Mouse (Mus musculus) heart, adult 2 months (tissue): Measurements from ENCODE around the gene Myh14. TPM values are rescaled to one million over a fixed set of nuclear protein-coding genes. Genes with fewer than 3 reads are reported as not detected.

Experiments used
- DNase-seq, 2 experiments: peaks; one replicate each; pipeline ENCODE4 v3.0.0; 2021
- H3K27ac ChIP-seq: fragments of 200-600 bp; 2 replicates; pipeline ENCODE4 v1.8.1; 2022
- H3K27me3 ChIP-seq: fragments of 200-500 bp; 2 replicates; pipeline ENCODE4 v1.6.1; 2012; ENCODE audit warnings: mild to moderate bottlenecking, low read length, inconsistent platforms, mixed read lengths; ENCODE audit not compliant: control insufficient read depth, insufficient read depth
- H3K36me3 ChIP-seq: fragments of 200-500 bp; 2 replicates; pipeline ENCODE4 v1.6.1; 2012; ENCODE audit warnings: low read length, inconsistent platforms; ENCODE audit not compliant: control insufficient read depth, insufficient read depth
- H3K4me1 ChIP-seq: fragments of 200-500 bp; 2 replicates; pipeline ENCODE4 v1.6.1; 2011; ENCODE audit warnings: low read length; ENCODE audit not compliant: control insufficient read depth, insufficient read depth
- H3K4me3 ChIP-seq: fragments of 200-600 bp; 2 replicates; pipeline ENCODE4 v1.8.1; 2022
- H3K79me2 ChIP-seq: fragments of 200-500 bp; replicated peaks from 2 replicates; pipeline ENCODE4 v1.6.1; 2012; ENCODE audit warnings: mild to moderate bottlenecking, inconsistent platforms, low read length, moderate library complexity, mixed read lengths; ENCODE audit not compliant: control insufficient read depth, insufficient read depth
- H3K9ac ChIP-seq: fragments of 200-500 bp; 2 replicates; pipeline ENCODE4 v1.6.1; 2012; ENCODE audit warnings: low read depth, mild to moderate bottlenecking, control low read depth, inconsistent platforms, low read length, mixed read lengths
- CTCF ChIP-seq: fragments of 200-600 bp; IDR thresholded peaks from 2 replicates; pipeline ENCODE4 v1.8.1; 2022; ENCODE audit warnings: antibody characterized with exemption, mild to moderate bottlenecking, moderate library complexity
- EP300 ChIP-seq: fragments of 200-500 bp; IDR thresholded peaks from 2 replicates; pipeline ENCODE4 v1.6.1; 2011; ENCODE audit warnings: low read depth, low read length, control low read depth; ENCODE audit not compliant: insufficient read depth
- POLR2A ChIP-seq: fragments of 200-500 bp; IDR thresholded peaks from 2 replicates; pipeline ENCODE4 v1.6.1; 2011; ENCODE audit warnings: mild to moderate bottlenecking, low read depth, low read length, control low read depth; ENCODE audit not compliant: insufficient read depth
- WGBS: fragments of 180-500 bp; shearing (Covaris S2); methylation state at CpG from one replicate; pipeline ENCODE4 v1.1.7; 2018; 5-methylcytosine and 5-hydroxymethylcytosine counted together
- intact Hi-C: fragments of 180-260 bp; cut with DNase I; formaldehyde crosslinking; loops from one replicate; pipeline ENCODE4 v1.15.1; 2025
- polyA plus RNA-seq: library from polyadenylated mRNA; depleted of rRNA; stranded (reverse); fragments of >200 nt; gene quantifications from 2 replicates; pipeline ENCODE4 v1.2.3, GENCODE M21; 2012
- total RNA-seq, 2 experiments: library from RNA; stranded (reverse); gene quantifications; 2 replicates each; pipeline ENCODE4 v1.2.3; 2021

Gene Myh14
- total and polyA plus RNA-seq, 3 experiments = 23.1 to 96.6 (median 79.4) TPM

GRCm38 (mm10) chr7:44705086-44705485 lies 34.4 kb upstream of the Myh14 start:
- Histone ChIP-seq H3K4me1 (no peaks in the 10 kb centered on the region), H3K27ac (no peak overlapping the region), H3K36me3 (no peaks in the 10 kb centered on the region), H3K27me3 (no peaks in the 10 kb centered on the region), H3K4me3 (no peak overlapping the region), H3K79me2 (no peaks in the 10 kb centered on the region), H3K9ac (no peak overlapping the region)
- intact Hi-C loops = no loop called here
- 81% methylated on average over 4 of the region's 4 CpGs for WGBS
- DNase-seq = no peak
- TF ChIP-seq CTCF = no peak

DNA sequence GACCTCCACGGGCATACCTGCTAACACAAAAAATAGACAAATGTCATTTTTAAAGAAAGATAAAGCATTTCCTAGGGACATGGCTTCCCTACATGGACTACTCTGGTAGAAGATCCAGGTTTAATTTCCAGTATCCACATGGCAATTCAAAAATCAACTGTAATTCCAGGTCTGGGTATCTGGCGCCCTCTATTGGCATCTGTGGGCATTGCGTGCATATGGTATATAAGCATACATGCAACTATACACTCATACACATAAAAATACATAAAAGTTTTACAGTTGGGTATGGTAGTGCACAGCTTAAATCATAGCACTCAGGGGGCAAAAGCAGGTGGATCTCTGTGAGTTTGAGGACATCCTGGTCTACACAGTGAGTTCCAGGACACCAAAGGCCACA lies 33.7 kb upstream of the Myh14 start:
- WGBS = 55% methylated on average over 3 of the region's 3 CpGs
- intact Hi-C loops = loop anchor here (5.0 kb wide), 2 partner anchors 37 to 57 kb away; no protein-coding TSS in a partner anchor
- Histone ChIP-seq H3K36me3 (no peaks in the 10 kb centered on the region), H3K27ac (no peak overlapping the region), H3K9ac (no peak overlapping the region), H3K4me1 (no peaks in the 10 kb centered on the region), H3K27me3 (no peaks in the 10 kb centered on the region), H3K79me2 (no peaks in the 10 kb centered on the region), H3K4me3 (no peak overlapping the region)
- DNase-seq = peak in 1 of 2 experiments; percentile 53
- TF ChIP-seq EP300 (no peak), CTCF (peak; percentile 82), POLR2A (no peak)

GRCm38 (mm10) chr7:44702985-44703384 lies 32.3 kb upstream of the Myh14 start:
- intact Hi-C loops = loop anchor here (5.0 kb wide), 2 partner anchors 36 to 56 kb away; no protein-coding TSS in a partner anchor
- no peak overlapping the region for H3K27ac ChIP-seq
- no peaks in the 10 kb centered on the region for H3K4me1 ChIP-seq
- TF ChIP-seq POLR2A (no peak), EP300 (no peak), CTCF (no peak)
- H3K4me3 ChIP-seq = no peak overlapping the region
- H3K36me3 ChIP-seq = no peaks in the 10 kb centered on the region
- no peaks in the 10 kb centered on the region for H3K27me3 ChIP-seq
- WGBS = 65% methylated on average over 8 of the region's 8 CpGs
- H3K9ac ChIP-seq = no peak overlapping the region
- no peak for DNase-seq
- no peaks in the 10 kb centered on the region for H3K79me2 ChIP-seq

GRCm38 (mm10) chr7:44701921-44702320 lies 31.3 kb upstream of the Myh14 start:
- DNase-seq = peak in 1 of 2 experiments; percentile 30
- H3K9ac ChIP-seq = no peak overlapping the region
- H3K36me3 ChIP-seq = no peaks in the 10 kb centered on the region
- WGBS = 4% methylated on average over 6 of the region's 6 CpGs
- H3K27ac ChIP-seq = no peak overlapping the region
- H3K4me3 ChIP-seq = no peak overlapping the region
- no peaks in the 10 kb centered on the region for H3K4me1 ChIP-seq
- intact Hi-C loops = loop anchor here (5.0 kb wide), 2 partner anchors 35 to 55 kb away; no protein-coding TSS in a partner anchor
- no peaks in the 10 kb centered on the region for H3K27me3 ChIP-seq
- H3K79me2 ChIP-seq = no peaks in the 10 kb centered on the region
- no peak for TF ChIP-seq EP300
- no peak for TF ChIP-seq POLR2A
- peak; percentile 69 for TF ChIP-seq CTCF

- intact Hi-C loops = loop anchor here (10.0 kb wide), 1 partner anchor 1437 kb away; no protein-coding TSS in a partner anchor
- Histone ChIP-seq H3K36me3 (no peaks in the 10 kb centered on the region), H3K9ac (no peak overlapping the region), H3K4me1 (0 out of 2 replicates have a peak, but pooled peaks cover 1% of the 10 kb centered on the region), H3K27ac (no peak overlapping the region), H3K4me3 (no peak overlapping the region), H3K79me2 (no peaks in the 10 kb centered on the region), H3K27me3 (no peaks in the 10 kb centered on the region)
- DNase-seq = no peak
- TF ChIP-seq CTCF (no peak), EP300 (no peak), POLR2A (no peak)
- 47% methylated on average over 7 of the region's 7 CpGs for WGBS
These were observed 27.3 kb upstream of the Myh14 start for GRCm38 (mm10) chr7:44697980-44698379.

DNA sequence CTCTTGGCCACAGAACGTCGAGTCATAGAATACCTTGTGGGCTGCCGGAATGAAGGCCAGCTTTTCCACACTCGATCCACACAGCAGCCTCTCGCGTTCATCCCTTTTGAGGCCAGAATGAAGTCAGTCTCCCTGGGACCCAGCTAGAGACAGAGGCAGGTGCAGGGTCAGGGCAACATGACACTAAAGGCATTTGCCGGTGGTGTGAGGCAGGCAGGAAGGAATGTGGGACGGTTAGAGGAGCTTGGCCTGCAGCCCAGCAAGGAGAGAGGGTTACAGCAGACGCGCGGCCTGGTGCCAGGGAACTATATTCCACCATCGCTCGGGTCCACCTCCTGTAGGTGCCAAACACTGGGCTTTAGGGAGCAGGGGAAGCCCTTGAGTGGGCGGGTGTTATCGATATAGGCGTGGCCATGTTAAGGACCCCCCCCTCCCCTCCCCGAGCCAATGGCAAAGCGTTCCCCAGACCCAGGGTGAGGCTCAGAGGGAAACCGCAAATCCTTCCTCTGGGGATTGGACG lies 26.6 kb upstream of the Myh14 start:
- TF ChIP-seq CTCF (no peak), EP300 (no peak), POLR2A (no peak)
- intact Hi-C loops = loop anchor here (10.0 kb wide), 1 partner anchor 1438 kb away; no protein-coding TSS in a partner anchor
- Histone ChIP-seq H3K4me1 (0 out of 2 replicates have a peak, but pooled peaks cover 1% of the 10 kb centered on the region), H3K27me3 (no peaks in the 10 kb centered on the region), H3K4me3 (no peak overlapping the region), H3K9ac (no peak overlapping the region), H3K36me3 (no peaks in the 10 kb centered on the region), H3K79me2 (no peaks in the 10 kb centered on the region), H3K27ac (peak overlapping the region; percentile 73)
- 6% methylated on average over 20 of the region's 20 CpGs for WGBS
- peak; percentile 69 to 84 for DNase-seq
